12 mouse cellular contexts compared by ENCODE assay signal in the genomic region with DNA sequence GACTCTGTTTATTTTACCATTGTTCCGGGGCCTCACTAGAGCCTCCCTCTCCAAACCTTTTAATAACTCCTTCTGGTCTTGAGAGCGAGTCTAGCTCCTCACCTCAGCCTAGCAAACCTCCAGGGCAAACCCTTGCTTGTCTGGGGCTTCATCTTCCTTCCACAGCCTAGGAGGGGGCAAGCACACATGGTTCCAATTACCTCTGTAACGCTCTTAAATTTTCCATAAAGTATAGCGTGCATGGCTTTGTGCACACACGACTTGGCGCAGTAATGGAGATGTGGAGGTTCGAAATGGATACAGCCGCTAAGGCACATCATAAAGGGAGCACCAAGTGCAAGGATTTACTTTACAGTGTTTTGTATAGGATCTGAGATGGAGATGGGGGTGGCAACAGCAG. TPM values are rescaled to one million over a fixed set of nuclear protein-coding genes. Genes with fewer than 3 reads are reported as not detected.
A peak's percentile ranks its signal among the peaks of the same experiment; 100 is the strongest.
DNase-seq lines count a peak whose midpoint lies in the region; ATAC-seq and TF ChIP-seq lines count a peak whose summit lies in the region.
"Had no signal": no experiment of that assay in that cellular context is flagged by ENCODE, and none has a peak within 500 bp of the region (broad histone marks: within the 10 kb centered on the region; RNA-seq: fewer than 3 reads in every experiment).

No protein-coding gene starts in this region.

- no peak overlapping the region for H3K4me3 ChIP-seq in intestine, embryonic 14.5 days (ENCODE audit: low read depth, low read length)
- H3K4me3 ChIP-seq in intestine, embryonic 16.5 days (ENCODE audit: low read length) = no peak overlapping the region
- H3K4me3 ChIP-seq in embryonic fibroblast, embryonic 13.5 days (ENCODE audit: insufficient read depth, low read length) = no peak overlapping the region
- no peak overlapping the region for H3K4me3 ChIP-seq in neural tube, embryonic 11.5 days (ENCODE audit: low read depth, low read length)

- 0 out of 2 replicates have a peak, but pooled peaks cover 3% of the 10 kb centered on the region for H3K9me3 ChIP-seq in intestine, embryonic 14.5 days (ENCODE audit: control insufficient read depth, low read length)
- H3K9me3 ChIP-seq in intestine, embryonic 16.5 days (ENCODE audit: control insufficient read depth, low read length) = no peaks in the 10 kb centered on the region
- H3K9me3 ChIP-seq in neural tube, embryonic 11.5 days (ENCODE audit: control insufficient read depth, low read length) = 0 out of 2 replicates have a peak, but pooled peaks cover 2% of the 10 kb centered on the region
- H3K9me3 ChIP-seq: G1E had no signal

- peaks cover 27% of the 10 kb centered on the region for H3K4me1 ChIP-seq in intestine, embryonic 14.5 days (replicated peaks; ENCODE audit: control insufficient read depth, insufficient read depth, low read length)
- H3K4me1 ChIP-seq in intestine, embryonic 16.5 days (ENCODE audit: control insufficient read depth, insufficient read depth, low read length) = peaks cover 36% of the 10 kb centered on the region
- H3K4me1 ChIP-seq in embryonic fibroblast, embryonic 13.5 days (ENCODE audit: control insufficient read depth, insufficient read depth, low read length) = no peaks in the 10 kb centered on the region
- H3K4me1 ChIP-seq in neural tube, embryonic 11.5 days (ENCODE audit: control insufficient read depth, insufficient read depth, low read length) = peaks cover 23% of the 10 kb centered on the region

- H3K9ac ChIP-seq in intestine, embryonic 14.5 days (ENCODE audit: low read length) = no peak overlapping the region
- no peak overlapping the region for H3K9ac ChIP-seq in intestine, embryonic 16.5 days (ENCODE audit: low read depth, low read length)
- no peak overlapping the region; the same call in 1 of the 2 replicates for H3K9ac ChIP-seq in neural tube, embryonic 11.5 days (ENCODE audit: low read length)

- H3K36me3 ChIP-seq in intestine, embryonic 14.5 days (ENCODE audit: control insufficient read depth, insufficient read depth, low read length) = no peaks in the 10 kb centered on the region
- no peaks in the 10 kb centered on the region for H3K36me3 ChIP-seq in intestine, embryonic 16.5 days (ENCODE audit: control insufficient read depth, insufficient read depth, low read length)
- no peaks in the 10 kb centered on the region for H3K36me3 ChIP-seq in neural tube, embryonic 11.5 days (ENCODE audit: control insufficient read depth, insufficient read depth, low read length)
- H3K36me3 ChIP-seq: G1E had no signal

- 70% methylated on average over 8 of the region's 8 CpGs for WGBS in intestine, embryonic 14.5 days
- 73% methylated on average over 8 of the region's 8 CpGs for WGBS in intestine, embryonic 16.5 days
- WGBS in neural tube, embryonic 11.5 days = 59% methylated on average over 8 of the region's 8 CpGs

- no peak overlapping the region for H3K4me2 ChIP-seq in intestine, embryonic 14.5 days (ENCODE audit: low read length)
- no peak overlapping the region for H3K4me2 ChIP-seq in intestine, embryonic 16.5 days (ENCODE audit: low read depth, low read length)
- no peak overlapping the region for H3K4me2 ChIP-seq in neural tube, embryonic 11.5 days (ENCODE audit: low read depth)

- H3K27me3 ChIP-seq in intestine, embryonic 14.5 days (replicated peaks; ENCODE audit: control insufficient read depth, insufficient read depth, low read length) = no peaks in the 10 kb centered on the region
- no peaks in the 10 kb centered on the region for H3K27me3 ChIP-seq in intestine, embryonic 16.5 days (replicated peaks; ENCODE audit: control insufficient read depth, insufficient read depth, low read length)
- H3K27me3 ChIP-seq in neural tube, embryonic 11.5 days (ENCODE audit: control insufficient read depth, insufficient read depth, low read length) = no peaks in the 10 kb centered on the region

- TF ChIP-seq CTCF in embryonic fibroblast, embryonic 13.5 days (IDR thresholded peaks at IDR 0.05; ENCODE audit: borderline replicate concordance, insufficient read depth, low read length) = no peak

- no peak for TF ChIP-seq POLR2A in embryonic fibroblast, embryonic 13.5 days (IDR thresholded peaks at IDR 0.05; ENCODE audit: low read depth, low read length)

- peak overlapping the region; percentile 80; the same call in 1 of the 2 replicates for H3K27ac ChIP-seq in intestine, embryonic 14.5 days (ENCODE audit: low read depth)
- H3K27ac ChIP-seq in intestine, embryonic 16.5 days (ENCODE audit: low read length) = no peak overlapping the region; the same call in 1 of the 2 replicates
- peak overlapping the region; percentile 57 for H3K27ac ChIP-seq in embryonic fibroblast, embryonic 13.5 days (ENCODE audit: insufficient read depth, low read length)
- H3K27ac ChIP-seq in neural tube, embryonic 11.5 days (ENCODE audit: low read depth, low read length) = peak overlapping the region; percentile 84; the same call in 1 of the 2 replicates

- DNase-seq in intestine, embryonic 14.5 days (ENCODE audit: low spot score) = no peak
- DNase-seq in embryo, embryonic 9.5 days (ENCODE audit: extremely low spot score) = peak; percentile 44
- DNase-seq in neural tube, embryonic 11.5 days (ENCODE audit: low spot score) = no peak
- DNase-seq in retina, postnatal 1 day = no peak
- DNase-seq in urinary bladder, adult 2 months (ENCODE audit: low spot score) = no peak
- DNase-seq: adrenal gland, postnatal 14 days; cerebellum, postnatal 10 days; layer of hippocampus, adult 9-11 months; lung, adult 2 months had no signal

- ATAC-seq in intestine, embryonic 14.5 days (replicated peaks; ENCODE audit: low FRiP score, low TSS enrichment, low read depth) = no peak
- no peak for ATAC-seq in intestine, embryonic 16.5 days
- no peak for ATAC-seq in neural tube, embryonic 11.5 days (ENCODE audit: insufficient read depth, low FRiP score, low TSS enrichment)

RNA-seq across cellular contexts. Expression of gene Ddit4, which starts 14.2 kb away (rescaled TPM):
- polyA plus RNA-seq in intestine, embryonic 14.5 days (2014; fragmentation: Nextera tagmentation; extraction: Ambion mirVana) = 2.0 and 3.0 TPM in 2 replicates
- 28.6 and 33.1 TPM in 2 replicates for polyA plus RNA-seq in intestine, embryonic 16.5 days (2015; fragmentation: Nextera tagmentation; extraction: Ambion mirVana)
- 150 and 156 TPM in 2 replicates for polyA plus RNA-seq in embryonic fibroblast, embryonic 13.5 days (2011; ENCODE audit: insufficient read length, low read depth, missing spikeins)
- 5.2 and 7.0 TPM in 2 replicates for polyA plus RNA-seq in neural tube, embryonic 11.5 days (2014; fragmentation: Nextera tagmentation; extraction: Ambion mirVana)
- 20.6 and 30.7 TPM in 2 replicates for polyA plus RNA-seq in urinary bladder, adult 2 months (2012; rRNA removed)

RNA-seq across cellular contexts. Expression of gene Ascc1, which starts 36.8 kb away (rescaled TPM):
- 48.2 and 48.7 TPM in 2 replicates for polyA plus RNA-seq in intestine, embryonic 14.5 days (2014; fragmentation: Nextera tagmentation; extraction: Ambion mirVana)
- 47.2 and 47.3 TPM in 2 replicates for polyA plus RNA-seq in intestine, embryonic 16.5 days (2015; fragmentation: Nextera tagmentation; extraction: Ambion mirVana)
- polyA plus RNA-seq in embryonic fibroblast, embryonic 13.5 days (2011; ENCODE audit: insufficient read length, low read depth, missing spikeins) = 25.9 and 27.8 TPM in 2 replicates
- 34.9 and 35.4 TPM in 2 replicates for polyA plus RNA-seq in neural tube, embryonic 11.5 days (2014; fragmentation: Nextera tagmentation; extraction: Ambion mirVana)
- polyA plus RNA-seq in urinary bladder, adult 2 months (2012; rRNA removed) = 36.2 and 39.2 TPM in 2 replicates

RNA-seq across cellular contexts. Expression of gene Anapc16, which starts 37.1 kb away (rescaled TPM):
- 107 and 117 TPM in 2 replicates for polyA plus RNA-seq in intestine, embryonic 14.5 days (2014; fragmentation: Nextera tagmentation; extraction: Ambion mirVana)
- 94.0 and 97.8 TPM in 2 replicates for polyA plus RNA-seq in intestine, embryonic 16.5 days (2015; fragmentation: Nextera tagmentation; extraction: Ambion mirVana)
- polyA plus RNA-seq in embryonic fibroblast, embryonic 13.5 days (2011; ENCODE audit: insufficient read length, low read depth, missing spikeins) = 47.3 and 63.4 TPM in 2 replicates
- polyA plus RNA-seq in neural tube, embryonic 11.5 days (2014; fragmentation: Nextera tagmentation; extraction: Ambion mirVana) = 89.1 and 90.4 TPM in 2 replicates
- 91.8 and 93.0 TPM in 2 replicates for polyA plus RNA-seq in urinary bladder, adult 2 months (2012; rRNA removed)
